Mouse (Mus musculus): ENCODE measurements around the gene Zp1. TPM values are rescaled to one million over a fixed set of nuclear protein-coding genes. Genes with fewer than 3 reads are reported as not detected.

The Zp1 gene
- total RNA-seq, 2 experiments from 2014 or later, result not detected

- no peak for ATAC-seq (replicated peaks; ENCODE audit: poor library complexity, severe bottlenecking)
Observed at GRCm38 (mm10) chr19:10926123-10926621, 5.7 kb upstream of the Zp1 start.

DNA sequence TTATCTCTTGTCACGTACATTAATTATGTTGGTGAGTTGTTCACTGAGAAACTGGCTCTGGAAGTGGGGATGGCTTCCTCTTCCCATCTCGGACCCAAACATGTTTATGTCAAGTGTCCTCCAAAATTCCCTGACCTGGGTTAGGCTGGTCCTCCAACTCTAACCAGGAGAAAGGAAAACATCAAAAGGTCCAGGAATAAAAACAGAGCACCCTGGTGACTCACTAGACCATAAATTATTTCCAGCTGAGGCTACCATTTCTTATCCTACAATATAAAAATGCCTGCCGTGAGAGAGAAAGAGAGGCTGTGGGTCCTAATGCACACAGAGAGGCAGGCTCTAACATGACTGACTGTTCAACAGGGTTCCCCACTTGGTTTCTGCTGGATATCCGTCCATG, 3.8 kb upstream of the Zp1 start:
- ATAC-seq (replicated peaks; ENCODE audit: poor library complexity, severe bottlenecking), result no peak

GRCm38 (mm10) chr19:10921058-10921457, 626 bp upstream of the Zp1 start:
- no peak for ATAC-seq (replicated peaks; ENCODE audit: poor library complexity, severe bottlenecking)

- no peak for ATAC-seq (replicated peaks; ENCODE audit: poor library complexity, severe bottlenecking)
Observed at GRCm38 (mm10) chr19:10918321-10918991, 2.0 kb downstream of the Zp1 start.

GRCm38 (mm10) chr19:10916506-10916905, 3.9 kb downstream of the Zp1 start:
- ATAC-seq (replicated peaks; ENCODE audit: poor library complexity, severe bottlenecking), result no peak

DNA sequence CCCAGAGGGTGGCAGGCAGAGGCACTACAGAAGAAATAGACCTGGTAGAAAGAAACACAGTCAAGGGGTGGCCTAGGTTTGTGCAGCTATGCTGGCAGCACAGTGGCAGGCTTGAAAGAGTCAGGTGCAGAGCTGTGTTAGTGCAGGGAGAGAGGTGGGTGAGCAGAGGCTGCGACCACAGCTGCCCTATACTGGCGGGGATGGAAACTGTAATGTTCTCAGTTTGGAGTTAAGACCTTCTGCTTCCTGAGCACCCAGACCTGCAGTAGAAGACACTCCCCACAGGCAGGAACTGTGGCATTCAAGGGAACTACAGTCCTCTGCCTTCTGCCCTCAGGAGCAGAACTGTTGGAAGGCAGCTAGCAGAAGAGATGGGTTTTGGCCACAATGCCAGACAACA, 5.6 kb downstream of the Zp1 start:
- ATAC-seq (replicated peaks; ENCODE audit: poor library complexity, severe bottlenecking), result peak; percentile 29; the same call in 1 of the 2 replicates

GRCm38 (mm10) chr19:10914291-10914690, 6.1 kb downstream of the Zp1 start:
- peak; percentile 82 for ATAC-seq (replicated peaks; ENCODE audit: poor library complexity, severe bottlenecking)

GRCm38 (mm10) chr19:10909087-10909721, 11.2 kb downstream of the Zp1 start:
- ATAC-seq (replicated peaks; ENCODE audit: poor library complexity, severe bottlenecking), result no peak

DNA sequence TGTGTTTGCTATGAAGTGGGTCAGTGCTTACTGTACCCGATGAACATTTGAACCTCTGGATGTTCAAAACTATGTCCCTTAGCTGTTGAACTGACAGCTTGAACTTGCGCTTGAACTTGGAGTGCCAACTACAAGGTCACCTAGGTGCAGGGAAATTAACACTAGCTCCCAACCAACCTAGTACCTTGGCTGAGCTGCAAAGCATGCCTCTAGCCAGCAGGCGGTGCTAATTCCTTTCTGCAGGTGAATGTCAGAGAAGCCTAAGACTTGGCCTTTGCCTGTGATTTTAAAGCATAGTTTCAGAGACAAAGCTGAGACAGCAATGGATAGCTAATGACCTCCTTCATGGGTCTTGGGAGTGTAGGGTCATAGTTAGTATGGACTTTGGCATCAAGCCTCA, 12.5 kb downstream of the Zp1 start:
- ATAC-seq (replicated peaks; ENCODE audit: poor library complexity, severe bottlenecking), result peak; percentile 55; the same call in 1 of the 2 replicates

GRCm38 (mm10) chr19:10905728-10906000, 14.8 kb downstream of the Zp1 start:
- no peak for ATAC-seq (replicated peaks; ENCODE audit: poor library complexity, severe bottlenecking)

- peak; percentile 54; the same call in 1 of the 2 replicates for ATAC-seq (replicated peaks; ENCODE audit: poor library complexity, severe bottlenecking)
Observed at GRCm38 (mm10) chr19:10904927-10905727, 15.3 kb downstream of the Zp1 start.

- ATAC-seq (replicated peaks; ENCODE audit: poor library complexity, severe bottlenecking), result no peak
Observed at GRCm38 (mm10) chr19:10904512-10904911, 15.9 kb downstream of the Zp1 start.

DNA sequence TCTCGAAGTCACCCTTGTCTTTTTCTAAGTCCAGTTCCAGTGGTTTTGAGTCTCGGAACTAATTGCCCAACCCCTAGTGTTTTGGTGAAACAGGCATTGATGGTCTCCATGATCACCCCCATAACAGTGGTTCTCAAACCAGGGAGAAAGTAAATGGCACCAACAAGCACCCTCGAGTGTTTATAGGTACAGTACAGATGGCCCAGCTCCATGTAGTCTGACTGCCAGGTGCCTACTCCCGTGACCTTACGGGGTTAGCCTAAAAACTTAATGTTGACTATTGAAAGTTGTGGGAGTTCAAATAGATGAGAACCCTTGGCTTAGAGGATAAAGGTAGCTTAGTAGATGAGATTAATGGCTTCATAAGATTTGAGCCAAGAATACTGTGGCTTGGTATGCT, 19.4 kb downstream of the Zp1 start:
- no peak for ATAC-seq (replicated peaks; ENCODE audit: poor library complexity, severe bottlenecking)

DNA sequence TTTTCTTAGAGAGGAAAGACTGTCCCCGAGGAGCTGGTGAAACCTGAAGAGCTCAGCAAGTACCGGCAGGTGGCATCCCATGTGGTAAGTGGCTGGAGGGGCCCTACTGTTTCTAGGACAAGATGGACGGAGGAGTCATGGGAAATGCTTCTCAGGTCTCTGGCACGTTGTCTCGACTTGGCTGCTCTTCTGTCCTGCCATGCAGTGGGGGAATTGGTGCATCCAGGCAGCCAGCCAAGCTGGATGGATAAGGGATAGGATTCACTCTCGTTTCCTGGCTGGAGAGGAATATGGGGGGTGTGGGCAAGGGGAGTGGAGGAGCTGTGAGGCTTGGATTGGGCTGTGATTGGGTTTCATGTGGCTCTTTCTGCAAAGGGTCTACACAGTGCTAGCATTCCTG, 20.1 kb downstream of the Zp1 start:
- no peak for ATAC-seq (replicated peaks; ENCODE audit: poor library complexity, severe bottlenecking)

DNA sequence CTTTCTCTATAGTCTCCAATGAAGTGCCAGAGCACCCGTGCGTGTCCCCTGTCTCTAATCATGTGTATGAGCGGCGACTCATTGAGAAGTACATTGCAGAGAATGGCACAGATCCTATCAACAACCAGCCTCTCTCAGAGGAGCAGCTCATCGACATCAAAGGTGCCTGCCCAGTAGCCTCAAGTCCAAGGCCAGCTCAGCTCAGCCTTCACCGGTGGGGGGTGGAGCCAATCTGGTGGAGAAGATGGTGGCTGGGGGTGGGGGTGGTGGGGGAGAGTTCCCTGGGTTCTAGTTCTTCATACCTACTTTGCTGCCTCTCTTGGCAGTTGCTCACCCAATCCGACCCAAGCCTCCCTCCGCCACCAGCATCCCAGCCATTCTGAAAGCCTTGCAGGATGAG, 22.9 kb downstream of the Zp1 start:
- ATAC-seq (replicated peaks; ENCODE audit: poor library complexity, severe bottlenecking), result no peak

GRCm38 (mm10) chr19:10896849-10897248, 23.6 kb downstream of the Zp1 start:
- ATAC-seq (replicated peaks; ENCODE audit: poor library complexity, severe bottlenecking), result no peak

DNA sequence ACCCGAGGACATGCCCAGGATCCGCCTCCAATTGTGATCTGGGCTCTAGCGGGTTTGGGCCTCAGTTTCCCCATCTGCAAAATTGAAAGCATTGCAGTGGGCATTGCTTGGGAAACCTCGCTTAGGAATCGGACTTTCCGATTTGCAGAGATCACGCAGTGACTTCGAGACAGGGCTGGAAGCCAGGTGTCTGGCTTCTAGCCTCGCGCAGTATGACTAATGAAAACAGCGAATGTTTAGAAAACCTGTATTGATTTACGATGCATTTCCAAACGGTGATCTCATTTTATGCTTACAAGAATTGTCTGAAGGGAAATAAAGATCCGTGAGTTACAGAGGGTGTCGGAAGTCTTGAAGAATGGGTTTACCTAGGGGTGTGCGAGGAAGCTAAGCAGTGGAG, 24.7 kb downstream of the Zp1 start:
- no peak for ATAC-seq (replicated peaks; ENCODE audit: poor library complexity, severe bottlenecking)

DNA sequence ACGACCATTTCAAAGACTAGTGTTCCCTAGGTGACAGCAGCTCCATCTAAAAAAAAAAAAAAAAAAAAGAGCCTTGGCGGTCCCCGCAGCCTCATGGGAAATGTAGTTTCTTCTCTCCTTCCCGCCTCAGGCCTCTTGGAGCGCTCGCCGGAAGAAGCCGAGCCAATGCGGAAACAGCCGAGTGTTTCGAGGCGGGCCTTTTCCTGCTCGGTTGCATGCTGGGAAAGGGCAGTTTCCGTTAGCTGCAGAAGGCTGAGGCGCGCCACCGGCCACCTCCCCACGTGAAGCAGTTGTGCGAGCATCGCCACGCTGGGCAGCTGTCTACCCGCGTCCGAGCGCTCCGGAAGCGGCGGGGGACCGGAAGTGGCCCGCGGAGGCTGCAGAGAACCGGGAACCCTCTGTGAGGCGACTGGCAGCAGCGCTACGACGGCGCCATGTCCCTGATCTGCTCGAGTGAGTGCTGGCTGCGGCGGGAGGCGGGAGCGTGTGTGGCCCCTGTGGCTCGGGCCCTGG, 25.4 kb downstream of the Zp1 start, which contains the start of gene Prpf19:
Prpf19 (plus strand) TSS at position 216 of the 513 bp plus-strand sequence.
- ATAC-seq (replicated peaks; ENCODE audit: poor library complexity, severe bottlenecking), result peak; percentile 97

- ATAC-seq (replicated peaks; ENCODE audit: poor library complexity, severe bottlenecking), result no peak
Observed at GRCm38 (mm10) chr19:10892201-10892600, 28.2 kb downstream of the Zp1 start.

GRCm38 (mm10) chr19:10881426-10882154, 38.8 kb downstream of the Zp1 start, which contains the start of gene Tmem109:
Tmem109 (minus strand) TSS chr19:10882001.
- peak; percentile 68 for ATAC-seq (replicated peaks; ENCODE audit: poor library complexity, severe bottlenecking)

Measured in granulocyte monocyte progenitor cell, adult 5-6 weeks (primary cell).